Mouse (Mus musculus) embryonic fibroblast, embryonic 13.5 days (primary cell): ENCODE measurements at regions not wholly inside any gene's neighbourhood (a gene's known extent, or its start where the extent isn't known, plus 50 kb on each side); places are given as distances from the start of the nearest gene placed in this dataset.

Experiments
- H3K27ac ChIP-seq: 2 replicates; pipeline ENCODE4 v1.5.1; 2012; ENCODE audit warnings: low read length, control low read depth, inconsistent platforms; ENCODE audit not compliant: insufficient read depth
- H3K4me1 ChIP-seq: 2 replicates; pipeline ENCODE4 v1.6.1; 2011; ENCODE audit warnings: low read length; ENCODE audit not compliant: control insufficient read depth, insufficient read depth
- H3K4me3 ChIP-seq: 2 replicates; pipeline ENCODE4 v1.5.1; 2011; ENCODE audit warnings: mild to moderate bottlenecking, control low read depth, low read length; ENCODE audit not compliant: insufficient read depth
- CTCF ChIP-seq: IDR thresholded peaks from 2 replicates; pipeline ENCODE4 v1.5.1; 2011; ENCODE audit warnings: mild to moderate bottlenecking, control low read depth, low read length, moderate library complexity, borderline replicate concordance; ENCODE audit not compliant: insufficient read depth
- POLR2A ChIP-seq: IDR thresholded peaks from 2 replicates; pipeline ENCODE4 v1.6.1; 2011; ENCODE audit warnings: low read depth, mild to moderate bottlenecking, control low read depth, low read length, moderate library complexity

- TF ChIP-seq CTCF, result no peak
- no peak for TF ChIP-seq POLR2A
- H3K4me3 ChIP-seq, result no peak overlapping the region
- no peaks in the 10 kb centered on the region for H3K4me1 ChIP-seq
- H3K27ac ChIP-seq, result no peak overlapping the region
These were observed 616.2 kb downstream of the Pdcd6ip start for GRCm38 (mm10) chr9:113091881-113092280.

DNA sequence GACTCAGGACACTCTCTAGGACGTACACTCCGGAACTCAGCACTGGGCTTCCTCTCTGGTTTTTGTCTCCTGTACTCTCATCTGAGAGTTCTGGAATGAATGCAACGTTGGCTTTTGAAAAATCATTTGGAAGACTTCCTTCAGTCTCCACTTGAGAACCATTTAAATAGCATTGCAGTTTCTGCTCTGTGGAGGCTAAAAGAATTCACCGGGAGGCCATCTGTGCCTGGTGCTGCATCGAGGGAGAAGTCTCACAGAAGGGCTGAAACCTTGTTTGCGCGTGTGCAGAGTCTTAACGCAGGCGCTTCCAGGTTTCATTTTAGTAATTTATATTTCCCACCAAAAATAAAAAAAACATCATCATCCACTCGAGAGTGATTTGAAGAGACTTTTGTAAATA is 620.3 kb downstream of the Pdcd6ip start:
- TF ChIP-seq POLR2A, result no peak
- no peak for TF ChIP-seq CTCF
- Histone ChIP-seq H3K4me1 (no peaks in the 10 kb centered on the region), H3K4me3 (no peak overlapping the region), H3K27ac (no peak overlapping the region)

- Histone ChIP-seq H3K27ac (no peak overlapping the region), H3K4me1 (no peaks in the 10 kb centered on the region), H3K4me3 (no peak overlapping the region)
- no peak for TF ChIP-seq POLR2A
- TF ChIP-seq CTCF, result no peak
These were observed 622.7 kb downstream of the Pdcd6ip start for GRCm38 (mm10) chr9:113085281-113085810.

- no peak for TF ChIP-seq POLR2A
- Histone ChIP-seq H3K4me1 (no peaks in the 10 kb centered on the region), H3K4me3 (no peak overlapping the region), H3K27ac (no peak overlapping the region)
These were observed 633.2 kb downstream of the Pdcd6ip start for GRCm38 (mm10) chr9:113074866-113075265.

DNA sequence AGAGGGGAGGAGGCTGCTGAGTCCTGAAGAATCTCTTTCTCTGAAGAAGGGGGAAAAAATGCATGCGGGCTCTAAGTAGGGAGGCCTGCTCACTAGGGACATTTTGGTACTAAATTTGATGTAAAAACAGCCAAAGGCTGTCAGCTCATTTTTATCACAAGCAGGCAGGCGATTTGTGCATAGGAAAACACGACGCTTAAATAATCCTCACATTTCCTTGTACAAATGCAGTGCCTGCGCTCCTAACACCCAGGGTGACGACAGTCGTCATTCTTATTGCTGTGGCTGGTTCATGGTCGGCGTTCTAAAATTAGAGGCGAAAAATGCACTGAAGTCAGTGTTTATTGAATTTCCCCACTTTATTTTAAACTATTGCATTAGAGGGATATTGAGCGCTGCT is 650.6 kb downstream of the Pdcd6ip start:
- Histone ChIP-seq H3K4me3 (no peak overlapping the region), H3K27ac (no peak overlapping the region), H3K4me1 (no peaks in the 10 kb centered on the region)
- TF ChIP-seq CTCF, result no peak
- TF ChIP-seq POLR2A, result no peak

GRCm38 (mm10) chr9:113044556-113045178 is 663.4 kb downstream of the Pdcd6ip start:
- Histone ChIP-seq H3K27ac (no peak overlapping the region), H3K4me3 (no peak overlapping the region), H3K4me1 (no peaks in the 10 kb centered on the region)
- TF ChIP-seq CTCF, result no peak

GRCm38 (mm10) chr9:113040885-113041284 is 667.2 kb downstream of the Pdcd6ip start:
- Histone ChIP-seq H3K4me3 (no peak overlapping the region), H3K4me1 (no peaks in the 10 kb centered on the region), H3K27ac (no peak overlapping the region)
- TF ChIP-seq CTCF, result no peak
- no peak for TF ChIP-seq POLR2A

DNA sequence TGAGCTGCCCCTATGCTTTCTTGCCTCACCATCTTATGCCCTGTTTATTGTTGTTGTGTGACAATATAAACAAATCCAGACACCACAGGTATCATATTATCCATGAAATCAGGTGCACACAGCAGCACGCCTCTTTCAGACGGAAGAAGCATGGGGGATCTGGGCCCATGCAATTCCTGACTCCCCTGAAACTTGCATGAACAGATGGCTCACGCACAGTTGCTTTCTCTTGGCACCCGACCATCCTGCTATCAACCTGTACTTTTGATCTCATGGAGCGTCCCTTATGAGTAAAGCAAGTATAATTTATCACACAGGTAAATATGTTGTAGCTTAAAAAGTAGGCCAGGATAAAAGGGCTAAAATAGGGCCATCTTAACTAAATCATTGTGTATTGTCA is 674.1 kb downstream of the Pdcd6ip start:
- TF ChIP-seq POLR2A (no peak), CTCF (no peak)
- Histone ChIP-seq H3K4me1 (no peaks in the 10 kb centered on the region), H3K4me3 (no peak overlapping the region), H3K27ac (no peak overlapping the region; the same call in 1 of the 2 replicates)

DNA sequence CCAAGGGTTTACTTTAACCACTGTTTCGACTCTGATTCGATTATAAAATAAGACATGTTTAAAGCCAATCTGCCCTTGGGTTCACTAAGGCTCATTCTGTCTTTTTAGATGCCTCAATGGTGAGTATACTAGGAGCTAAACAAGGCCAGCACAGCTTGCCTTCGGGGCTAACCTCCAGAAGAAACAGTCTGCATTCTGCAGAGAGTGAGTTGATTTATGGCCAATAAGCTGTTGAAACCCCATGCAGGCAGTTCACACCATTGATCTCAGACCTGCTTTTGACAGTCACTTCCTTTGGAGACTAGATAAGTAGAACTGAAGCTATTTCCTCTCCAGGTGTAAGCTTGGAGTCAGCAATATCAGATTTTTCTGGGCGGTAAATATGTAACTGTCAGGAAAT is 679.0 kb downstream of the Pdcd6ip start:
- TF ChIP-seq CTCF (no peak), POLR2A (no peak)
- no peak overlapping the region for H3K4me3 ChIP-seq
- H3K27ac ChIP-seq, result no peak overlapping the region
- no peaks in the 10 kb centered on the region for H3K4me1 ChIP-seq

DNA sequence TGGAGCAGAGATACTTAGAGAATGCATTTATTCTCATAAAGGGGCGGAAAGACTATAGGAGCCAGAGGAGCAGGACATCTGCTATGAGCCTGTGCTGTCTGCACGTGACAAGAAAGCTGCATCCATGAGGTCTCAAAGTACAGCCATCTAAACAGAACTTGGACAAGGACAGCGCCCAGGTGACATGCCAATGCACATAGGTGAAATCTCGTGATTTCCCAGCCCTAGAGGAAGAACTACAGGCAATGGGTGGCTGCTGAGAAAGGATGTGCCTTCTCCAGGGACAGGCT is 681.2 kb downstream of the Pdcd6ip start:
- TF ChIP-seq POLR2A (no peak), CTCF (no peak)
- H3K27ac ChIP-seq, result no peak overlapping the region
- H3K4me3 ChIP-seq, result no peak overlapping the region
- H3K4me1 ChIP-seq, result no peaks in the 10 kb centered on the region

GRCm38 (mm10) chr9:113026096-113026903 is 681.8 kb downstream of the Pdcd6ip start:
- Histone ChIP-seq H3K4me3 (no peak overlapping the region), H3K27ac (no peak overlapping the region), H3K4me1 (no peaks in the 10 kb centered on the region)
- TF ChIP-seq POLR2A (no peak), CTCF (no peak)
